In genomic region chr10:78170445-78170844, GRCm38 (mm10) we compare ENCODE assay signal across 8 mouse cellular contexts. TPM values are rescaled to one million over a fixed set of nuclear protein-coding genes. Genes with fewer than 3 reads are reported as not detected.
DNase-seq lines count a peak whose midpoint lies in the region; ATAC-seq and TF ChIP-seq lines count a peak whose summit lies in the region.

No protein-coding gene starts in this region.

- TF ChIP-seq POLR2A in liver, adult 2 months (IDR thresholded peaks at IDR 0.05; ENCODE audit: extremely low read depth, insufficient read depth, low read length): no peak

- ATAC-seq in forebrain, embryonic 11.5 days (replicated peaks; ENCODE audit: low FRiP score): no peak
- ATAC-seq in intestine, postnatal 0 days: no peak
- ATAC-seq in neural tube, embryonic 13.5 days (ENCODE audit: low read depth): no peak

- 51% methylated on average over 2 of the region's 2 CpGs for WGBS in liver, adult 2 months
- 63% methylated on average over 2 of the region's 2 CpGs for WGBS in forebrain, embryonic 11.5 days
- WGBS in intestine, postnatal 0 days: 56% methylated on average over 2 of the region's 2 CpGs
- 52% methylated on average over 2 of the region's 2 CpGs for WGBS in neural tube, embryonic 13.5 days

- peaks cover 4% of the 10 kb centered on the region; the same call in 1 of the 2 replicates for H3K79me2 ChIP-seq in liver, adult 2 months (ENCODE audit: control insufficient read depth, insufficient read depth, low read length)

- H3K4me2 ChIP-seq in forebrain, embryonic 11.5 days (ENCODE audit: low read depth, low read length, severe bottlenecking): peak overlapping the region; percentile 90; the same call in 1 of the 2 replicates
- H3K4me2 ChIP-seq in intestine, postnatal 0 days (replicated peaks; ENCODE audit: low read depth): peak overlapping the region; percentile 98
- peak overlapping the region; percentile 84 for H3K4me2 ChIP-seq in neural tube, embryonic 13.5 days

- no peaks in the 10 kb centered on the region for H3K9me3 ChIP-seq in forebrain, embryonic 11.5 days (ENCODE audit: control insufficient read depth, low read length)
- H3K9me3 ChIP-seq in intestine, postnatal 0 days (ENCODE audit: control insufficient read depth): no peaks in the 10 kb centered on the region
- H3K9me3 ChIP-seq in neural tube, embryonic 13.5 days: no peaks in the 10 kb centered on the region

- peaks cover 17% of the 10 kb centered on the region for H3K4me1 ChIP-seq in liver, adult 2 months (ENCODE audit: control insufficient read depth, insufficient read depth, low read length)
- H3K4me1 ChIP-seq in forebrain, embryonic 11.5 days (replicated peaks; ENCODE audit: control insufficient read depth, insufficient read depth, low read length): peaks cover 5% of the 10 kb centered on the region; the same call in 1 of the 2 replicates
- H3K4me1 ChIP-seq in intestine, postnatal 0 days (replicated peaks; ENCODE audit: control insufficient read depth, insufficient read depth, low read length): 0 out of 2 replicates have a peak, but pooled peaks cover 6% of the 10 kb centered on the region
- H3K4me1 ChIP-seq in neural tube, embryonic 13.5 days (replicated peaks): peaks cover 29% of the 10 kb centered on the region

- H3K27ac ChIP-seq in liver, adult 2 months (replicated peaks; ENCODE audit: insufficient read depth, low read depth, low read length): peak overlapping the region; percentile 46
- no peak overlapping the region for H3K27ac ChIP-seq in forebrain, embryonic 11.5 days (ENCODE audit: low read depth, low read length)
- no peak overlapping the region for H3K27ac ChIP-seq in intestine, postnatal 0 days (ENCODE audit: low read depth, low read length)
- peak overlapping the region; percentile 67 for H3K27ac ChIP-seq in neural tube, embryonic 13.5 days (replicated peaks)

- no peak overlapping the region for H3K4me3 ChIP-seq in liver, adult 2 months (ENCODE audit: insufficient read depth, low read depth, low read length)
- H3K4me3 ChIP-seq in forebrain, embryonic 11.5 days (ENCODE audit: low read depth, low read length): no peak overlapping the region
- H3K4me3 ChIP-seq in intestine, postnatal 0 days (ENCODE audit: low read depth, low read length): no peak overlapping the region; the same call in 1 of the 2 replicates
- H3K4me3 ChIP-seq in neural tube, embryonic 13.5 days: peak overlapping the region; percentile 80; the same call in 1 of the 2 replicates

- H3K9ac ChIP-seq in liver, adult 2 months (ENCODE audit: low read depth, low read length): no peak overlapping the region
- no peak overlapping the region for H3K9ac ChIP-seq in forebrain, embryonic 11.5 days (ENCODE audit: low read length)
- H3K9ac ChIP-seq in intestine, postnatal 0 days (ENCODE audit: low read depth, low read length): no peak overlapping the region
- peak overlapping the region; percentile 49; the same call in 1 of the 2 replicates for H3K9ac ChIP-seq in neural tube, embryonic 13.5 days

- H3K36me3 ChIP-seq in liver, adult 2 months (ENCODE audit: control insufficient read depth, insufficient read depth, low read length): peaks cover 4% of the 10 kb centered on the region; the same call in 1 of the 2 replicates
- peaks cover 4% of the 10 kb centered on the region; the same call in 1 of the 2 replicates for H3K36me3 ChIP-seq in forebrain, embryonic 11.5 days (ENCODE audit: control insufficient read depth, insufficient read depth, low read length)
- H3K36me3 ChIP-seq in intestine, postnatal 0 days (ENCODE audit: control insufficient read depth, insufficient read depth): peaks cover 67% of the 10 kb centered on the region
- H3K36me3 ChIP-seq in neural tube, embryonic 13.5 days: peaks cover 70% of the 10 kb centered on the region

- TF ChIP-seq CTCF in liver, adult 2 months (IDR thresholded peaks at IDR 0.05; ENCODE audit: low read depth, low read length): no peak
- TF ChIP-seq CTCF in intestine, postnatal 0 days (IDR thresholded peaks at IDR 0.05; ENCODE audit: low read depth): no peak

- no peaks in the 10 kb centered on the region for H3K27me3 ChIP-seq in liver, adult 2 months (ENCODE audit: control insufficient read depth, insufficient read depth, low read length)
- H3K27me3 ChIP-seq in forebrain, embryonic 11.5 days (ENCODE audit: control insufficient read depth, insufficient read depth, low read length): no peaks in the 10 kb centered on the region
- H3K27me3 ChIP-seq in intestine, postnatal 0 days (replicated peaks; ENCODE audit: control insufficient read depth, insufficient read depth, low read length): no peaks in the 10 kb centered on the region
- no peaks in the 10 kb centered on the region for H3K27me3 ChIP-seq in neural tube, embryonic 13.5 days

- DNase-seq in liver, adult 2 months (ENCODE audit: extremely low read depth, low read depth, low spot score): no peak
- DNase-seq in liver: no peak
- DNase-seq in forebrain, embryonic 11.5 days (ENCODE audit: low spot score): no peak
- no peak for DNase-seq in urinary bladder, postnatal 10 days (ENCODE audit: low spot score)
- DNase-seq in right cerebral cortex, adult 18-20 months: no peak
- DNase-seq in cerebellum, adult 18-20 months: no peak

RNA-seq across cellular contexts. Expression of gene D10Jhu81e, which starts 0.9 kb away (rescaled TPM):
- 143 and 150 TPM in 2 replicates for total RNA-seq in liver, adult 2 months (2014; rRNA removed)
- 267 and 274 TPM in 2 replicates for polyA plus RNA-seq in liver, adult 2 months (2012; rRNA removed)
- polyA plus RNA-seq in forebrain, embryonic 11.5 days (2014; fragmentation: Nextera tagmentation; extraction: Ambion mirVana): 14.0 and 16.3 TPM in 2 replicates
- 21.9 and 23.9 TPM in 2 replicates for polyA plus RNA-seq in intestine, postnatal 0 days (2015; fragmentation: Nextera tagmentation; extraction: Ambion mirVana)
- polyA plus RNA-seq in neural tube, embryonic 13.5 days (2015; fragmentation: Nextera tagmentation; extraction: Ambion mirVana): 20.8 and 22.5 TPM in 2 replicates

RNA-seq across cellular contexts. Expression of gene Pwp2, which starts 14.5 kb away (rescaled TPM):
- total RNA-seq in liver, adult 2 months (2014; rRNA removed): 5.3 and 7.5 TPM in 2 replicates
- 7.8 and 9.3 TPM in 2 replicates for polyA plus RNA-seq in liver, adult 2 months (2012; rRNA removed)
- 23.7 and 28.4 TPM in 2 replicates for polyA plus RNA-seq in forebrain, embryonic 11.5 days (2014; fragmentation: Nextera tagmentation; extraction: Ambion mirVana)
- polyA plus RNA-seq in intestine, postnatal 0 days (2015; fragmentation: Nextera tagmentation; extraction: Ambion mirVana): 4.2 TPM in 2 replicates
- polyA plus RNA-seq in neural tube, embryonic 13.5 days (2015; fragmentation: Nextera tagmentation; extraction: Ambion mirVana): 15.2 and 15.8 TPM in 2 replicates

Comparison
In these comparisons a context has a peak if more than half of its experiments do, and no peak if none do; other contexts are left out.
1. H3K27ac ChIP-seq: peak in liver, adult 2 months (single experiment) and neural tube, embryonic 13.5 days (single experiment); none in forebrain, embryonic 11.5 days (single experiment) and intestine, postnatal 0 days (single experiment).
2. RNA of gene D10Jhu81e, which starts 0.9 kb away (polyA plus RNA-seq): 267 to 274 TPM in liver, adult 2 months; 21.9 to 23.9 TPM in intestine, postnatal 0 days, 20.8 to 22.5 TPM in neural tube, embryonic 13.5 days and 14.0 to 16.3 TPM in forebrain, embryonic 11.5 days; every median in the first group is over 10 times any median in the second.
3. Peak in every context shown above with its lines, with median percentiles within 50 percentile points of each other: H3K4me2 ChIP-seq.